Mouse (Mus musculus) testis, adult 2 months (tissue): ENCODE measurements at regions not wholly inside any gene's neighbourhood (a gene's known extent, or its start where the extent isn't known, plus 50 kb on each side); places are given as distances from the start of the nearest gene placed in this dataset.

Experiments used
- H3K27ac ChIP-seq: fragments of 200-500 bp; 2 replicates; pipeline ENCODE4 v1.5.1; 2012; ENCODE audit warnings: low read depth, low read length; ENCODE audit not compliant: control insufficient read depth, insufficient read depth
- H3K27me3 ChIP-seq: fragments of 200-500 bp; 2 replicates; pipeline ENCODE4 v1.6.1; 2012; ENCODE audit warnings: mild to moderate bottlenecking, low read length, moderate library complexity; ENCODE audit not compliant: control insufficient read depth, insufficient read depth
- H3K36me3 ChIP-seq: fragments of 200-500 bp; 2 replicates; pipeline ENCODE4 v1.6.1; 2012; ENCODE audit warnings: mild to moderate bottlenecking, low read length; ENCODE audit not compliant: control insufficient read depth, insufficient read depth
- H3K4me1 ChIP-seq: fragments of 200-500 bp; 2 replicates; pipeline ENCODE4 v1.6.1; 2012; ENCODE audit warnings: low read length; ENCODE audit not compliant: control insufficient read depth, insufficient read depth
- H3K4me3 ChIP-seq: fragments of 200-500 bp; 2 replicates; pipeline ENCODE4 v1.5.1; 2012; ENCODE audit warnings: low read depth, mild to moderate bottlenecking, low read length, moderate library complexity, mixed read lengths; ENCODE audit not compliant: control insufficient read depth
- CTCF ChIP-seq: fragments of 200-500 bp; IDR thresholded peaks from 2 replicates; pipeline ENCODE4 v1.5.1; 2012; ENCODE audit warnings: low read depth, mild to moderate bottlenecking, inconsistent platforms, low read length, moderate library complexity; ENCODE audit not compliant: control insufficient read depth, insufficient read depth, insufficient replicate concordance
- POLR2A ChIP-seq: fragments of 200-500 bp; IDR thresholded peaks from 2 replicates; pipeline ENCODE4 v1.6.1; 2012; ENCODE audit warnings: low read depth, mild to moderate bottlenecking, inconsistent platforms, low read length, moderate library complexity; ENCODE audit not compliant: control insufficient read depth

DNA sequence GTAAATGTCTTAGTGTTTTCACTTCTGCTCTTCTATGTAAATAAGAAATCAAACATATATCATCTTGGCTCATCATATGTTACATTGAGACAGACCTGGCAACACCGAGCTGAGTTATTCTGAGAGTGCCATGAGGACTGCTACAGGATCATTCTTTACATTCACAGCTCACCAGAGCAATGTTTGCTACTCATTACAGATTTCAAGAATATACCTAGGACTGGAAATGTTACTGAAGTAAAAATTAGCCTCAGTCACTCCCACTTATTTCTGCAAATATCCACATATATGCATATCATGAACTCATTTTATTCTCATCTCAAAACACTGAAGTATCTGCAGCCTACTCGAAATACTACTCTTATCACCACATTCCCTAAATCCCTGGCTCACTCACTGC lies 307.6 kb upstream of the Tmprss15 start:
- H3K4me1 ChIP-seq, result no peaks in the 10 kb centered on the region
- no peak overlapping the region for H3K27ac ChIP-seq
- H3K27me3 ChIP-seq, result no peaks in the 10 kb centered on the region
- TF ChIP-seq CTCF (no peak), POLR2A (no peak)
- H3K36me3 ChIP-seq, result no peaks in the 10 kb centered on the region
- H3K4me3 ChIP-seq, result no peak overlapping the region

DNA sequence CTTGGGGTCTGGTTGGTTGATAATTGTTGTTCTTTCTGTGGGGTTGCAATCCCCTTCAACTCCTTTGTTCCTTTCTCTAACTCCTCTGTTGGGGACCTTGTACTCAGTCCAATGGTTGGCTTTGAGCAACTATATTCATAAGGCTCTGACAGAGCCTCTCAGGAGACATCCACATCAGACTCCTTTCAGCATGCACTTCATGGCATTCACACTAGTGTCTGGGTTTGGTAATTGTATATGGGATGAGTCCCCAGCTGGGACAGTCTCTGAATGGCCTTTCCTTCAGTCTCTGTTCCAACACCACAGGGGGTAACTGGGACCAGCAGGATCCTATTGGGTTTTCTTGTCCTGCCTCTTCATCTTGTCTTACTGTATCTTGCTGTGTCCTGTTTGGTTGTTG lies 303.5 kb upstream of the Tmprss15 start:
- no peak overlapping the region for H3K27ac ChIP-seq
- TF ChIP-seq POLR2A (no peak), CTCF (no peak)

DNA sequence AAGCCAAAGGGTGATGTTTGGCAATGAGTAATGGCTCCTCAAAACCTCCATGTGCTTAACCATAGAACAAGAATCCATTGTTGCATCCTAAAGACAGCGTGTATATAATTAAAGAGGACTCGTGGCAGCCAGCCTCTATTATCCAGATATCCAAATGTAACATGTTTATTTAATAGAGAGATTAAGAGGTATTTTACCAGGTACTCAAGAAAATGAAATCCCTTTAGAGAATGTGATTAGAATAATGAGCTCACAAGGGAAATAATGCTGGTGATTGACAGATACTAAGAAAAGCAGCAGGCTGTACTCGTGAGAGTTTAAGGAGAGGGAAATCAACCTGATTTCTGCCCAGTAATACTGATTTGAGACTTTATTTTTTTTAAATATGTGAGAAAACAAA lies 295.5 kb upstream of the Tmprss15 start:
- Histone ChIP-seq H3K27ac (no peak overlapping the region), H3K4me3 (no peak overlapping the region), H3K4me1 (no peaks in the 10 kb centered on the region), H3K36me3 (no peaks in the 10 kb centered on the region), H3K27me3 (no peaks in the 10 kb centered on the region)
- TF ChIP-seq POLR2A (no peak), CTCF (no peak)

More for the DNA sequence above, 303.5 kb upstream of the Tmprss15 start:
- no peaks in the 10 kb centered on the region for H3K36me3 ChIP-seq
- H3K27me3 ChIP-seq, result no peaks in the 10 kb centered on the region
- H3K4me1 ChIP-seq, result no peaks in the 10 kb centered on the region
- no peak overlapping the region for H3K4me3 ChIP-seq

DNA sequence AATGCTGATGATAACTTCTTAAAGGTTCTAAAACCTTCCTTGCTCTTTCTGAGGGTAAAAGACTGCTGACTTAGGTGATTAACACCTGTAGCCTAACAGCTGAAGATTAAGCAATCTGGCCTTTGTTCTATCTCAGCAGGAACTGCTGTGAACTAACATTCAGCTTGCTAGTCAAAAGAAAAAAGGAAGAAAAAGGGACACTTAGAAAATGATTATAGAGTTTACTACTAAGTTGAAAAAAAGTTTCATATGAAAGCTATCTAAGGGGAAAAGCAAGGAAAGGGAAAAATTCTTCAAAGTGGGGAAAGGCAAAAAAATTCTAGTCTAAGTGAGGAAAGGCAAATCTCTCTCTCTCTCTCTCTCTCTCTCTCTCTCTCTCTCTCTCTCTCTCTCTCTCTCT lies 259.2 kb upstream of the Tmprss15 start:
- Histone ChIP-seq H3K36me3 (no peaks in the 10 kb centered on the region), H3K4me3 (no peak overlapping the region), H3K4me1 (no peaks in the 10 kb centered on the region), H3K27ac (no peak overlapping the region), H3K27me3 (no peaks in the 10 kb centered on the region)
- TF ChIP-seq POLR2A, result no peak
- TF ChIP-seq CTCF, result no peak

DNA sequence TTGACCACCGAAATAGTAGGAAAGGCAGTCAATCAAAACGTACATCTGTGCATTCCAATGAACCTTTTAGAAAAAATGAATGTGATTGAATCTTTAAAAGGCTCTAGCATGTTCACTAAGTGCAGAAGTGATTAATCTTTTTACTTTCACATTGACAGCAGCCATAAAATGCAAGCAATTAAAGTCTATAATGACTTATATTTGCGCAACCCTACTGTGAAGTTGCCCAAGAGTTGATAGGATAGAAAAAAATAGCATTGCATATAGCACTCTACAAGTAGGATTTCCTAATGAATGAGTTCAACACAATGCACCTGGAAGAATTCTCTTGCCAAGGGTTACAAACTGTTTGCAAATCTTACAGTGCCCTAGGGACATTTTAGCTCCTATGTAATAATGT lies 251.6 kb upstream of the Tmprss15 start:
- no peaks in the 10 kb centered on the region for H3K36me3 ChIP-seq
- no peaks in the 10 kb centered on the region for H3K4me1 ChIP-seq
- H3K4me3 ChIP-seq, result no peak overlapping the region
- H3K27me3 ChIP-seq, result no peaks in the 10 kb centered on the region
- no peak for TF ChIP-seq POLR2A
- no peak for TF ChIP-seq CTCF
- no peak overlapping the region for H3K27ac ChIP-seq

DNA sequence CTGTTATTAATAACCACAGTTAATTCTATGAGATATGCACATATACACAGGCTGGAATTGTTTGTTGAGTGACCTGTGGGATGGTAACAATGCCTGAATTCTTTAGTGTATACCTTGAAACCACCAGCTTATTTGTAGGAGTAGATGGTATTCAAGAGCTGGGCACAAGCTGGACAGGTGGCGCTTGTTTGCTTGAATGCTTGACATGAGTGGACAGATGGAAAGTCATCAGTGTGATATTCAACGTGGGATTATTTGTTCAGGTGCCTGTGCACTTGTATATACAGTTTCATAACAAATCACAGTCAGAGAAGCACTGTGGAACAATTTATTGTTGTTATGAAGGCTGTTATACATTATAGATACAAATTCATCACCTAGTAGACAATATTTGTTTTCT lies 245.5 kb upstream of the Tmprss15 start:
- TF ChIP-seq CTCF (no peak), POLR2A (no peak)
- no peaks in the 10 kb centered on the region for H3K27me3 ChIP-seq
- H3K4me1 ChIP-seq, result no peaks in the 10 kb centered on the region
- no peak overlapping the region for H3K27ac ChIP-seq
- H3K36me3 ChIP-seq, result no peaks in the 10 kb centered on the region
- no peak overlapping the region for H3K4me3 ChIP-seq

DNA sequence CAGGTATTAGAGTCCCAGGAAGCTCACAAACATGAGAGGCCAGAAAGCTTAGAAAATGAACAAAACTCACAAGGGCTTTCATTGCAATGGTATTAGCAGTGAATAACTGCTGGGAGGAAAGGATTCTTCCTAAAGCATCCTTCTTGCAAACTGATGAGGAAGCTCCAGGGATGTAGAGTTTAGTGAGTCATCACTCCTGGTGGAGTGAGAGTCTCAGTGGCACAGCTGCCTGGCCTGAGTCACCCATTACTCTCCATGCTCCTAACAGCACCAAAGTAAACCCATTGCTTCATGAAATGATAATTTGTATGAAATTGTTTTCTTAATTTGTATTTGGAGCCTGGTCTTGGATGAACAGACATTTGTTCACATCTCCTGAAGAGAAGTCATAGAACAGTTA lies 245.1 kb upstream of the Tmprss15 start:
- no peak overlapping the region for H3K4me3 ChIP-seq
- H3K27ac ChIP-seq, result no peak overlapping the region
- no peaks in the 10 kb centered on the region for H3K36me3 ChIP-seq
- no peak for TF ChIP-seq CTCF
- no peak for TF ChIP-seq POLR2A
- H3K27me3 ChIP-seq, result no peaks in the 10 kb centered on the region
- no peaks in the 10 kb centered on the region for H3K4me1 ChIP-seq

DNA sequence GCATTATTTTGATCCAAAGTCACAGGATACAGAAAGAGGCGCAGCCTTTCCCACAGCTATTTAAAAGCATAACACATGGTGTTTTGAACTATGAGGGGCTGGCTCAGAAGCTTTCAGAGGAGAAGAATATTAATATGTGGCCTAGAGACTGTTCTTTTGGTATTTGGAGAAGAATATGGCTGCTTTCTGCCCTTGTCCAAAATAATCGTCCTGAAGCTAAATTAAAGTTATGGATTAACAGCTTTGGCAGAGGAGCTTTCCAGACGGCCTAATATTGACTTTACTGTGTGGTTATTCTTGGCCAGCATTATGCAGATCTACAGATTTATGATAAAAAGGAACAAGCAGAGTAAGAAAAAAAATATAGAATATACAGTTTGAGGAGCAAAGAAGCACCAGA lies 222.4 kb upstream of the Tmprss15 start:
- H3K27me3 ChIP-seq, result no peaks in the 10 kb centered on the region
- H3K27ac ChIP-seq, result no peak overlapping the region
- no peaks in the 10 kb centered on the region for H3K4me1 ChIP-seq
- H3K36me3 ChIP-seq, result no peaks in the 10 kb centered on the region
- TF ChIP-seq POLR2A, result no peak
- no peak for TF ChIP-seq CTCF
- no peak overlapping the region for H3K4me3 ChIP-seq
